Mouse (Mus musculus): ENCODE data around the gene Gm17087. TPM values are rescaled to one million over a fixed set of nuclear protein-coding genes. Genes with fewer than 3 reads are reported as not detected.

Gm17087 gene
- polyA plus RNA-seq, 1 experiment: 0.82 TPM

- H3K36me3 ChIP-seq (ENCODE audit: control insufficient read depth, insufficient read depth, low read length, poor library complexity, severe bottlenecking): no peaks in the 10 kb centered on the region
- H3K9me3 ChIP-seq (replicated peaks; ENCODE audit: control insufficient read depth, insufficient read depth, low read length, poor library complexity, severe bottlenecking): no peaks in the 10 kb centered on the region
- no peak overlapping the region for H3K9ac ChIP-seq (ENCODE audit: low read depth, poor library complexity, severe bottlenecking)
- no peak overlapping the region for H3K27ac ChIP-seq (ENCODE audit: insufficient read depth, low read length)
- no peaks in the 10 kb centered on the region for H3K4me1 ChIP-seq (ENCODE audit: control insufficient read depth, insufficient read depth, low read length)
- no peak overlapping the region for H3K4me3 ChIP-seq (ENCODE audit: low read depth, low read length)
- no peaks in the 10 kb centered on the region for H3K27me3 ChIP-seq (ENCODE audit: control insufficient read depth, insufficient read depth, low read length, poor library complexity, severe bottlenecking)
- TF ChIP-seq POLR2A (IDR thresholded peaks at IDR 0.05; ENCODE audit: insufficient read depth, low read length): no peak
- TF ChIP-seq EP300 (IDR thresholded peaks at IDR 0.05; ENCODE audit: insufficient read depth, low read depth, low read length): no peak
- peak; percentile 36 for TF ChIP-seq CTCF (IDR thresholded peaks at IDR 0.05; ENCODE audit: low read depth, low read length)
Measured at GRCm38 (mm10) chr17:8597790-8598189, 31.0 kb upstream of the Gm17087 start.

GRCm38 (mm10) chr17:8592427-8593277 is 25.9 kb upstream of the Gm17087 start:
- no peaks in the 10 kb centered on the region for H3K9me3 ChIP-seq (replicated peaks; ENCODE audit: control insufficient read depth, insufficient read depth, low read length, poor library complexity, severe bottlenecking)
- H3K27me3 ChIP-seq (ENCODE audit: control insufficient read depth, insufficient read depth, low read length, poor library complexity, severe bottlenecking): no peaks in the 10 kb centered on the region
- no peaks in the 10 kb centered on the region for H3K36me3 ChIP-seq (ENCODE audit: control insufficient read depth, insufficient read depth, low read length, poor library complexity, severe bottlenecking)
- H3K4me1 ChIP-seq (ENCODE audit: control insufficient read depth, insufficient read depth, low read length): no peaks in the 10 kb centered on the region
- H3K9ac ChIP-seq (ENCODE audit: low read depth, poor library complexity, severe bottlenecking): no peak overlapping the region
- H3K4me3 ChIP-seq (ENCODE audit: low read depth, low read length): peak overlapping the region; percentile 11; the same call in 1 of the 2 replicates
- no peak overlapping the region for H3K27ac ChIP-seq (ENCODE audit: insufficient read depth, low read length)
- TF ChIP-seq EP300 (IDR thresholded peaks at IDR 0.05; ENCODE audit: insufficient read depth, low read depth, low read length) (no peak), CTCF (IDR thresholded peaks at IDR 0.05; ENCODE audit: low read depth, low read length) (peak; percentile 74), POLR2A (IDR thresholded peaks at IDR 0.05; ENCODE audit: insufficient read depth, low read length) (no peak)

- Histone ChIP-seq H3K4me1 (ENCODE audit: control insufficient read depth, insufficient read depth, low read length) (no peaks in the 10 kb centered on the region), H3K27ac (ENCODE audit: insufficient read depth, low read length) (no peak overlapping the region), H3K27me3 (ENCODE audit: control insufficient read depth, insufficient read depth, low read length, poor library complexity, severe bottlenecking) (no peaks in the 10 kb centered on the region), H3K9ac (ENCODE audit: low read depth, poor library complexity, severe bottlenecking) (no peak overlapping the region), H3K9me3 (replicated peaks; ENCODE audit: control insufficient read depth, insufficient read depth, low read length, poor library complexity, severe bottlenecking) (no peaks in the 10 kb centered on the region), H3K36me3 (ENCODE audit: control insufficient read depth, insufficient read depth, low read length, poor library complexity, severe bottlenecking) (no peaks in the 10 kb centered on the region), H3K4me3 (ENCODE audit: low read depth, low read length) (no peak overlapping the region)
- TF ChIP-seq CTCF (IDR thresholded peaks at IDR 0.05; ENCODE audit: low read depth, low read length) (no peak), EP300 (IDR thresholded peaks at IDR 0.05; ENCODE audit: insufficient read depth, low read depth, low read length) (no peak), POLR2A (IDR thresholded peaks at IDR 0.05; ENCODE audit: insufficient read depth, low read length) (no peak)
Measured at GRCm38 (mm10) chr17:8581579-8581978, 14.8 kb upstream of the Gm17087 start.

- Histone ChIP-seq H3K4me3 (ENCODE audit: low read depth, low read length) (no peak overlapping the region), H3K9me3 (replicated peaks; ENCODE audit: control insufficient read depth, insufficient read depth, low read length, poor library complexity, severe bottlenecking) (no peaks in the 10 kb centered on the region), H3K27ac (ENCODE audit: insufficient read depth, low read length) (no peak overlapping the region), H3K27me3 (ENCODE audit: control insufficient read depth, insufficient read depth, low read length, poor library complexity, severe bottlenecking) (no peaks in the 10 kb centered on the region), H3K36me3 (ENCODE audit: control insufficient read depth, insufficient read depth, low read length, poor library complexity, severe bottlenecking) (no peaks in the 10 kb centered on the region), H3K9ac (ENCODE audit: low read depth, poor library complexity, severe bottlenecking) (no peak overlapping the region), H3K4me1 (ENCODE audit: control insufficient read depth, insufficient read depth, low read length) (no peaks in the 10 kb centered on the region)
- no peak for TF ChIP-seq POLR2A (IDR thresholded peaks at IDR 0.05; ENCODE audit: insufficient read depth, low read length)
- TF ChIP-seq CTCF (IDR thresholded peaks at IDR 0.05; ENCODE audit: low read depth, low read length): no peak
- TF ChIP-seq EP300 (IDR thresholded peaks at IDR 0.05; ENCODE audit: insufficient read depth, low read depth, low read length): no peak
Measured at GRCm38 (mm10) chr17:8580360-8580759, 13.6 kb upstream of the Gm17087 start.

- Histone ChIP-seq H3K27me3 (ENCODE audit: control insufficient read depth, insufficient read depth, low read length, poor library complexity, severe bottlenecking) (no peaks in the 10 kb centered on the region), H3K36me3 (ENCODE audit: control insufficient read depth, insufficient read depth, low read length, poor library complexity, severe bottlenecking) (no peaks in the 10 kb centered on the region), H3K9ac (ENCODE audit: low read depth, poor library complexity, severe bottlenecking) (no peak overlapping the region), H3K9me3 (replicated peaks; ENCODE audit: control insufficient read depth, insufficient read depth, low read length, poor library complexity, severe bottlenecking) (peaks cover 5% of the 10 kb centered on the region), H3K27ac (ENCODE audit: insufficient read depth, low read length) (no peak overlapping the region), H3K4me3 (ENCODE audit: low read depth, low read length) (no peak overlapping the region), H3K4me1 (ENCODE audit: control insufficient read depth, insufficient read depth, low read length) (no peaks in the 10 kb centered on the region)
- TF ChIP-seq EP300 (IDR thresholded peaks at IDR 0.05; ENCODE audit: insufficient read depth, low read depth, low read length) (no peak), CTCF (IDR thresholded peaks at IDR 0.05; ENCODE audit: low read depth, low read length) (no peak), POLR2A (IDR thresholded peaks at IDR 0.05; ENCODE audit: insufficient read depth, low read length) (no peak)
Measured at GRCm38 (mm10) chr17:8573542-8574260, 7.0 kb upstream of the Gm17087 start.

- no peaks in the 10 kb centered on the region for H3K36me3 ChIP-seq (ENCODE audit: control insufficient read depth, insufficient read depth, low read length, poor library complexity, severe bottlenecking)
- no peak overlapping the region for H3K9ac ChIP-seq (ENCODE audit: low read depth, poor library complexity, severe bottlenecking)
- H3K9me3 ChIP-seq (replicated peaks; ENCODE audit: control insufficient read depth, insufficient read depth, low read length, poor library complexity, severe bottlenecking): no peaks in the 10 kb centered on the region
- H3K4me1 ChIP-seq (ENCODE audit: control insufficient read depth, insufficient read depth, low read length): no peaks in the 10 kb centered on the region
- H3K27me3 ChIP-seq (ENCODE audit: control insufficient read depth, insufficient read depth, low read length, poor library complexity, severe bottlenecking): no peaks in the 10 kb centered on the region
- no peak overlapping the region for H3K4me3 ChIP-seq (ENCODE audit: low read depth, low read length)
- no peak overlapping the region for H3K27ac ChIP-seq (ENCODE audit: insufficient read depth, low read length)
- TF ChIP-seq POLR2A (IDR thresholded peaks at IDR 0.05; ENCODE audit: insufficient read depth, low read length) (no peak), EP300 (IDR thresholded peaks at IDR 0.05; ENCODE audit: insufficient read depth, low read depth, low read length) (no peak), CTCF (IDR thresholded peaks at IDR 0.05; ENCODE audit: low read depth, low read length) (no peak)
Measured at GRCm38 (mm10) chr17:8562886-8563280, 3.9 kb downstream of the Gm17087 start.

All from ES-Bruce4 (cell line).